Mouse (Mus musculus) neural tube, embryonic 13.5 days (tissue): ENCODE measurements around the gene Pptc7. TPM values are rescaled to one million over a fixed set of nuclear protein-coding genes. Genes with fewer than 3 reads are reported as not detected.

Source experiments
- ATAC-seq: fragments of 200-750 bp; cut with Nextera tagmentation; 2 replicates; pipeline ENCODE4 v1.8.0; 2017; ENCODE audit warnings: low read depth, mild to moderate bottlenecking, moderate TSS enrichment, moderate library complexity
- H3K27ac ChIP-seq: fragments of 300-500 bp; sonication (generic); replicated peaks from 2 replicates; pipeline ENCODE4 v1.5.1; 2015; ENCODE audit warnings: moderate library complexity, mild to moderate bottlenecking, inconsistent platforms
- H3K27me3 ChIP-seq: fragments of 300-500 bp; sonication (generic); 2 replicates; pipeline ENCODE4 v1.6.1; 2015; ENCODE audit warnings: mild to moderate bottlenecking, inconsistent platforms
- H3K36me3 ChIP-seq: fragments of 300-500 bp; sonication (generic); 2 replicates; pipeline ENCODE4 v1.6.1; 2015; ENCODE audit warnings: mild to moderate bottlenecking, inconsistent platforms
- H3K4me1 ChIP-seq: fragments of 300-500 bp; sonication (generic); replicated peaks from 2 replicates; pipeline ENCODE4 v1.6.1; 2015; ENCODE audit warnings: inconsistent platforms
- H3K4me2 ChIP-seq: fragments of 300-500 bp; sonication (generic); 2 replicates; pipeline ENCODE4 v1.6.1; 2015; ENCODE audit warnings: inconsistent platforms, mild to moderate bottlenecking, moderate library complexity
- H3K4me3 ChIP-seq: fragments of 300-500 bp; sonication (generic); 2 replicates; pipeline ENCODE4 v1.5.1; 2015; ENCODE audit warnings: mild to moderate bottlenecking, inconsistent platforms
- H3K9ac ChIP-seq: fragments of 300-500 bp; sonication (generic); 2 replicates; pipeline ENCODE4 v1.6.1; 2015; ENCODE audit warnings: moderate library complexity, mild to moderate bottlenecking, inconsistent platforms
- H3K9me3 ChIP-seq: fragments of 300-500 bp; sonication (generic); 2 replicates; pipeline ENCODE4 v1.6.1; 2016; ENCODE audit warnings: inconsistent platforms
- WGBS: fragments of 180-500 bp; shearing (Covaris S2); methylation state at CpG from one replicate; pipeline ENCODE4 v1.1.7; 2015; 5-methylcytosine and 5-hydroxymethylcytosine counted together
- polyA plus RNA-seq: library from polyadenylated mRNA; unstranded; fragments of >200 nt; fragmentation: Nextera tagmentation; extraction: Ambion mirVana; gene quantifications from 2 replicates; pipeline ENCODE4 v1.2.1, GENCODE M21; 2015

Pptc7 gene
- polyA plus RNA-seq, 1 experiment from 2014 or later, result 8.5 TPM

GRCm38 (mm10) chr5:122354492-122355067 is 70.4 kb downstream of the Pptc7 start:
- peak overlapping the region; percentile 91 for H3K4me3 ChIP-seq
- H3K9ac ChIP-seq, result peak overlapping the region; percentile 90
- H3K4me2 ChIP-seq, result peak overlapping the region; percentile 78
- H3K4me1 ChIP-seq, result peaks cover 17% of the 10 kb centered on the region
- H3K27ac ChIP-seq, result peak overlapping the region; percentile 89
- H3K36me3 ChIP-seq, result peaks cover 5% of the 10 kb centered on the region; the same call in 1 of the 2 replicates
- WGBS, result under 1% methylated on average over 54 of the region's 57 CpGs
- peak; percentile 56; the same call in 1 of the 2 replicates for ATAC-seq
- no peaks in the 10 kb centered on the region for H3K9me3 ChIP-seq
- no peaks in the 10 kb centered on the region for H3K27me3 ChIP-seq

GRCm38 (mm10) chr5:122371591-122372191 is 87.5 kb downstream of the Pptc7 start, which contains the start of gene Gpn3:
Gene Gpn3, plus strand, starts transcription at chr5:122371876.
- H3K27ac ChIP-seq, result peak within 1 kb of the TSS; percentile 97
- peak within 1 kb of the TSS; percentile 69 for H3K4me2 ChIP-seq
- ATAC-seq, result peak; percentile 84
- peak within 1 kb of the TSS; percentile 73 for H3K4me3 ChIP-seq
- H3K9ac ChIP-seq, result peak within 1 kb of the TSS; percentile 88
- H3K36me3 ChIP-seq, result peaks cover 43% of the 10 kb centered on the region
- no peaks in the 10 kb centered on the region for H3K9me3 ChIP-seq
- H3K4me1 ChIP-seq, result peaks cover 28% of the 10 kb centered on the region
- H3K27me3 ChIP-seq, result no peaks in the 10 kb centered on the region
- WGBS, result under 1% methylated on average over 34 of the region's 46 CpGs

- peaks cover 28% of the 10 kb centered on the region for H3K4me1 ChIP-seq
- peak within 1 kb of the TSS; percentile 73 for H3K4me3 ChIP-seq
- peaks cover 41% of the 10 kb centered on the region for H3K36me3 ChIP-seq
- H3K9ac ChIP-seq, result peak within 1 kb of the TSS; percentile 88
- ATAC-seq, result peak; percentile 96
- H3K4me2 ChIP-seq, result peak within 1 kb of the TSS; percentile 69
- WGBS, result under 1% methylated on average over 53 of the region's 53 CpGs
- H3K27ac ChIP-seq, result peak within 1 kb of the TSS; percentile 97
- H3K27me3 ChIP-seq, result no peaks in the 10 kb centered on the region
- H3K9me3 ChIP-seq, result no peaks in the 10 kb centered on the region
Observed at GRCm38 (mm10) chr5:122372192-122372769, 88.1 kb downstream of the Pptc7 start, which contains the start of gene Fam216a. Gene Fam216a, minus strand, starts transcription at chr5:122372364.

- Histone ChIP-seq H3K9me3 (no peaks in the 10 kb centered on the region), H3K4me3 (peak overlapping the region; percentile 73), H3K27me3 (no peaks in the 10 kb centered on the region), H3K4me1 (peaks cover 28% of the 10 kb centered on the region), H3K27ac (peak overlapping the region; percentile 87), H3K4me2 (peak overlapping the region; percentile 67), H3K36me3 (peaks cover 35% of the 10 kb centered on the region), H3K9ac (peak overlapping the region; percentile 81)
- WGBS, result 8% methylated on average over 5 of the region's 5 CpGs
- ATAC-seq, result no peak
Observed at GRCm38 (mm10) chr5:122372878-122373277, 88.7 kb downstream of the Pptc7 start.

Other genes with a start within 250 kb of the Pptc7 start
- 28.5 and 29.8 TPM in 2 replicates for gene Cux2, start 234.3 kb upstream of the Pptc7 start, polyA plus RNA-seq
- gene Myl2, start 183.4 kb upstream of the Pptc7 start, polyA plus RNA-seq, result 2.9 and 7.2 TPM in 2 replicates
- gene Ccdc63, start 143.5 kb upstream of the Pptc7 start, polyA plus RNA-seq, result 0.46 and 0.69 TPM in 2 replicates
- 209 and 226 TPM in 2 replicates for gene Ppp1cc, start 126.1 kb upstream of the Pptc7 start, polyA plus RNA-seq
- 2.1 and 2.2 TPM in 2 replicates for gene Hvcn1, start 77.6 kb upstream of the Pptc7 start, polyA plus RNA-seq
- gene Tctn1, start 19.9 kb upstream of the Pptc7 start, polyA plus RNA-seq, result 4.1 and 4.8 TPM in 2 replicates
- 18.5 and 18.9 TPM in 2 replicates for gene Rad9b, start 69.9 kb downstream of the Pptc7 start, polyA plus RNA-seq
- gene Vps29, start 70.0 kb downstream of the Pptc7 start, polyA plus RNA-seq, result 307 and 327 TPM in 2 replicates
- gene Gpn3, start 87.5 kb downstream of the Pptc7 start, polyA plus RNA-seq, result 46.9 and 53.6 TPM in 2 replicates
- 135 and 142 TPM in 2 replicates for gene Fam216a, start 88.0 kb downstream of the Pptc7 start, polyA plus RNA-seq
- 163 and 169 TPM in 2 replicates for gene Arpc3, start 107.5 kb downstream of the Pptc7 start, polyA plus RNA-seq
- 47.8 and 49.2 TPM in 2 replicates for gene Anapc7, start 137.3 kb downstream of the Pptc7 start, polyA plus RNA-seq
- 43.5 and 52.8 TPM in 2 replicates for gene Atp2a2, start 217.9 kb downstream of the Pptc7 start, polyA plus RNA-seq